Mouse (Mus musculus): ENCODE data around the gene Rtn1.
A peak's percentile ranks its signal among the peaks of the same experiment; 100 is the strongest.

DNA sequence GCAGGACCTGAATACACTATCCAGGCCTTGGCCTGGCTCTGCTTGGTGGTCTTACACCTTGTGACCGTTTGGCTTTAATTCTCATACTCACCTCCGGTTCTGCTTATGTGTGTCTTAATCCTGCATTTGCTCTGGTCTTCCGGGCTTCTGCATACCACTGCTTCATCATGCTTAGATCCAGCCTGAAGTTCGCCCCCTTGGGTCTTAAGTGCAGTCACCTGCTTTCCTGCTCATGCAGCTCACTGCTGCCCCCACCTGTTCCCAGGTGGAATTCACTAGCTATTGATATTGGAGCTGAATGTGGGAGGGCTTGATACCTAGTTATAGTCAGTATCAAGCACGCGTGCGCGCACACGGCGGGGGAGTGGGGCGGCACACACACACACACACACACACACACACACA lies 18.9 kb upstream of the Rtn1 start:
- no peak for TF ChIP-seq POLR2A (IDR thresholded peaks at IDR 0.05; ENCODE audit: insufficient read depth, low read depth, low read length)
- TF ChIP-seq CTCF (IDR thresholded peaks at IDR 0.05; ENCODE audit: insufficient read depth, low read depth, low read length), result peak; percentile 56; the same call in 1 of the 2 replicates

Data from olfactory bulb, adult 2 months (tissue).